Mouse (Mus musculus): Measurements from ENCODE around the gene Csf3.

Gene Csf3

DNA sequence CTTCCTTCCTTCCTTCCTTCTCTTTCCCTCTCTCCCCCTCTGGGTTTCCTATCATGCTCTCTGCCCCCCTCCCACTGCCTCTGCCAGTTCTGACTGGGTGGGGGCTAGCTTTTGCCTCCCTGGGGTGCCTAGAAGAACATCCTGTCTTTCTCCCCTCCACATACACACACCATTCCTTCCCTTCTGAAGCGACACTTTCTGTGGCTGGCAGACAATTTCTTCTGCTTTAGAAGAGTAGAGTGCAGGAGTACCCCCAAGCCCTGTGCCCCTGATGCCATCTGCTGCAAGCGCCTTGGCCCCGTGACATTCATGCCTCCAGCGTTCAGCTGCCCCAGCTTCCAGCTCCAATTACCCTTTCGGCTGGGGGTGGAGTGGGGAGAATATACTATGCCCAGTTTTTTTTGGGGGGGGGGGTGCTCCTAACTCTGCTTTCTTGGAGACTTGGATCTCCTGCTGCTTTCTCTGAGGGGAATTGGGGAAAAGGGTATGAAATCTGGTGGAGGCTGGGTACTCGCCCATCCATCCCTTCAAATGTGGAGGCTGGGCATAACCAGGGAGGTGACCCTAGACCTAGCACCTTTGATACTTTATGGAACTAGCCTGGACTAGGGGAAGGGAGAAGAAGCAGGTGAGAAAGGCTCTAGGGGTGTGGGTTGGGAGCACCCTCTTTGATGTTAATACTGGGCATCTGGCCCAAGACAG lies 46.9 kb downstream of the Csf3 start:
- peak; percentile 24 for DNase-seq (ENCODE audit: low read depth, low spot score)

- no peak for DNase-seq (ENCODE audit: low read depth, low spot score)
These were observed 47.7 kb downstream of the Csf3 start for GRCm38 (mm10) chr11:98748506-98749416.

DNA sequence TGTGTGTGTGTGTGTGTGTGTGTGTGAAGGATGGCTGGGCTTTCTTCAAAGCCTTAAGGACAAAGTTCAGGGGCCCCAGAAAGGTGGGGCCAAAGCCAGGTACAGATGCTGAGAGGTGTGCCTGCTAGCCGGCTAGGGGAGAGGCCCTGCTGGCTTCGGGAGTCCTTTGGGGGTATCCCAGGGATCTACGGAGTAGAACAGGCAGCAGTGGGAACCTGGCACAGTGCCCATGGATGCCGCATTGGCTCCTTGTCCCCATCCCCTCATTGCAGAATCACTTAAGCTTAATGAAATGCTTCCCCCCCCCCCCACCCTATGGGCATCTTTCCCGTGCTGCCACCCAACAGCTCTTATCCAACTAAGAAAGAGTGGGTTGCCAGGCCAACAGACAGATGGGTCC lies 48.7 kb downstream of the Csf3 start:
- no peak for DNase-seq (ENCODE audit: low read depth, low spot score)

- DNase-seq (ENCODE audit: low read depth, low spot score) = no peak
These were observed 49.5 kb downstream of the Csf3 start for GRCm38 (mm10) chr11:98750351-98751201.

DNA sequence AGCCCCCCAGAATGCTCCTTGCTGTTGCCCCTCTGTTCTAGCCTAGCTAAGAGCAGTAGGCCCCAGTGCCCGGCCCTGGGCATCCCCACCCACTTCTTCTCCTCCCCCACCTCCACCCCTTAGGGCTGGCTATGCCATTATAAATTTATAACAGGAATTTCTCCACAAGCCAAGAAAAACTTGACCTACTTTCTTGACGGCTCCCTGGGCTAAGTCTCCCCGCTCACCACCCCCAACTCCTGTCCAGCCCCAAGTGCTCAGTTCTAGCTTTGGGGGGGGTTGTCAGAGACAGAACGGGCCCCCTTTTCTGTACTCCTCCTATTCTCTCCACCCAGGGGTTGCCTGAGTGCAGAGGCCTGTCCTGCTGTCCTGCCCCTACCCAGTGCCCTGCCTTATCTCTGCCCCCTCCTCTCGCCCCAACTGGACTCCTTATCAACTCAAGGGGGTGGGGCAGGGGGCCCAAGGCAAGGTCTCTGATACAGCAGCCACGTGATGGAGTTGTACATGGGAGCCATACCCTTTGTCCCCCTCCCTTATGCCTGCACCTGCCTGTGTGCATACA lies 50.2 kb downstream of the Csf3 start:
- DNase-seq (ENCODE audit: low read depth, low spot score) = no peak

- no peak for DNase-seq (ENCODE audit: low read depth, low spot score)
These were observed 51.6 kb downstream of the Csf3 start for GRCm38 (mm10) chr11:98752562-98753140.
